Mouse (Mus musculus): ENCODE data around the gene Arid1b. TPM values are rescaled to one million over a fixed set of nuclear protein-coding genes. Genes with fewer than 3 reads are reported as not detected.

Gene Arid1b
- 10 to 100 TPM; 12.5 to 16.0 TPM for polyA plus RNA-seq (2017; shearing (Covaris generic))

- peak; percentile 71 for ATAC-seq
These were observed at the start of gene Arid1b for GRCm38 (mm10) chr17:4993840-4994503. Arid1b (plus strand) TSS chr17:4994332.

- no peak for ATAC-seq
These were observed 48.8 kb upstream of the Arid1b start for GRCm38 (mm10) chr17:4945311-4945751.

GRCm38 (mm10) chr17:4945871-4946331 is 48.2 kb upstream of the Arid1b start:
- no peak for ATAC-seq

- no peak for ATAC-seq
These were observed 47.6 kb upstream of the Arid1b start for GRCm38 (mm10) chr17:4946421-4946974.

- ATAC-seq, result no peak
These were observed 47.1 kb upstream of the Arid1b start for GRCm38 (mm10) chr17:4947013-4947412.

- no peak for ATAC-seq
These were observed 46.7 kb upstream of the Arid1b start for GRCm38 (mm10) chr17:4947439-4947838.

- no peak for ATAC-seq
These were observed 45.6 kb upstream of the Arid1b start for GRCm38 (mm10) chr17:4948501-4948900.

- no peak for ATAC-seq
These were observed 39.7 kb upstream of the Arid1b start for GRCm38 (mm10) chr17:4954431-4954830.

- no peak for ATAC-seq
These were observed 29.8 kb upstream of the Arid1b start for GRCm38 (mm10) chr17:4964192-4964877.

- ATAC-seq, result no peak
These were observed 26.9 kb upstream of the Arid1b start for GRCm38 (mm10) chr17:4967201-4967600.

GRCm38 (mm10) chr17:4968035-4968434 is 26.1 kb upstream of the Arid1b start:
- no peak for ATAC-seq

- no peak for ATAC-seq
These were observed 25.3 kb upstream of the Arid1b start for GRCm38 (mm10) chr17:4968878-4969277.

GRCm38 (mm10) chr17:4972261-4972660 is 21.9 kb upstream of the Arid1b start:
- ATAC-seq, result no peak

- ATAC-seq, result no peak
These were observed 19.4 kb upstream of the Arid1b start for GRCm38 (mm10) chr17:4974736-4975135.

- ATAC-seq, result peak; percentile 97
These were observed 14.0 kb upstream of the Arid1b start for GRCm38 (mm10) chr17:4980151-4980550.

GRCm38 (mm10) chr17:4982819-4983218 is 11.3 kb upstream of the Arid1b start:
- ATAC-seq, result no peak

- no peak for ATAC-seq
These were observed 9.4 kb upstream of the Arid1b start for GRCm38 (mm10) chr17:4984691-4985090.

GRCm38 (mm10) chr17:4990911-4991560 is 3.1 kb upstream of the Arid1b start:
- no peak for ATAC-seq

- no peak for ATAC-seq
These were observed 2.5 kb upstream of the Arid1b start for GRCm38 (mm10) chr17:4991600-4991999.

- no peak for ATAC-seq
These were observed 664 bp upstream of the Arid1b start for GRCm38 (mm10) chr17:4993497-4993839.

GRCm38 (mm10) chr17:4994504-4994812 is 326 bp downstream of the Arid1b start:
- ATAC-seq, result no peak

GRCm38 (mm10) chr17:4994813-4995560 is 855 bp downstream of the Arid1b start:
- peak; percentile 25 for ATAC-seq

GRCm38 (mm10) chr17:4995561-4996051 is 1.5 kb downstream of the Arid1b start:
- peak; percentile 23 for ATAC-seq
